Mouse (Mus musculus) CH12.LX (cell line): Measurements from ENCODE around the gene Daglb. TPM values are rescaled to one million over a fixed set of nuclear protein-coding genes. Genes with fewer than 3 reads are reported as not detected.

ENCODE experiments used
- DNase-seq: peaks from one replicate; pipeline ENCODE4 v3.0.0-alpha.2; 2013; ENCODE audit errors: extremely low read depth
- H3K27ac ChIP-seq: 2 replicates; pipeline ENCODE4 v1.5.1; 2012; ENCODE audit warnings: low read depth, mild to moderate bottlenecking, control low read depth, moderate library complexity; ENCODE audit not compliant: insufficient read depth
- H3K27me3 ChIP-seq: replicated peaks from 2 replicates; pipeline ENCODE3; 2012; ENCODE audit warnings: inconsistent platforms
- H3K36me3 ChIP-seq, 2 experiments: replicated peaks in 1 of 2; 2 replicates each; pipeline versions ENCODE3 to v1.6.1; 2012; ENCODE audit warnings: inconsistent platforms in 1 of 2, low read length in 1 of 2, mild to moderate bottlenecking in 1 of 2, mixed read lengths in 1 of 2, moderate library complexity in 1 of 2; ENCODE audit not compliant: control insufficient read depth in 1 of 2, insufficient read depth in 1 of 2
- H3K4me1 ChIP-seq, 2 experiments: 2 replicates each; pipeline ENCODE4 v1.6.1; 2012; ENCODE audit warnings: inconsistent platforms in 1 of 2, moderate library complexity in 1 of 2; ENCODE audit not compliant: insufficient read depth in 2 of 2, control insufficient read depth in 1 of 2
- H3K4me2 ChIP-seq: 2 replicates; pipeline ENCODE4 v1.6.1; 2012; ENCODE audit warnings: low read depth, mild to moderate bottlenecking, control low read depth; ENCODE audit not compliant: poor library complexity, insufficient read depth, severe bottlenecking
- H3K4me3 ChIP-seq, 3 experiments: fragments of 150-350 bp in 1 of 3; sonication (generic) in 1 of 3; replicated peaks in 1 of 3; 2 replicates each; pipeline versions ENCODE3 to v1.5.1; 2011 to 2012; ENCODE audit warnings: low read depth in 2 of 3, low read length in 2 of 3, mild to moderate bottlenecking in 2 of 3, moderate library complexity in 2 of 3, control low read depth in 1 of 3, improper control_type of control experiment in 1 of 3, inconsistent platforms in 1 of 3, mixed read lengths in 1 of 3; ENCODE audit not compliant: poor library complexity in 1 of 3
- H3K79me2 ChIP-seq: replicated peaks from 2 replicates; pipeline ENCODE4 v1.6.1; 2012; ENCODE audit warnings: mild to moderate bottlenecking, moderate library complexity; ENCODE audit not compliant: control insufficient read depth, poor library complexity, insufficient read depth, severe bottlenecking; ENCODE audit errors: extremely low read depth
- H3K9ac ChIP-seq: 2 replicates; pipeline ENCODE4 v1.6.1; 2012; ENCODE audit warnings: low read depth, mild to moderate bottlenecking, control low read depth, moderate library complexity; ENCODE audit not compliant: insufficient read depth
- H3K9me3 ChIP-seq: replicated peaks from 2 replicates; pipeline ENCODE3; 2012; ENCODE audit warnings: low read length, inconsistent platforms, mixed read lengths
- BHLHE40 ChIP-seq: IDR thresholded peaks from 2 replicates; pipeline ENCODE4 v1.6.1; 2011; ENCODE audit warnings: mild to moderate bottlenecking, low read depth, low read length, improper control_type of control experiment
- CHD1 ChIP-seq: IDR thresholded peaks from 2 replicates; pipeline ENCODE4 v1.6.1; 2012; ENCODE audit warnings: low read depth, low read length, improper control_type of control experiment, inconsistent platforms
- EP300 ChIP-seq: IDR thresholded peaks from 2 replicates; pipeline ENCODE4 v1.6.1; 2011; ENCODE audit warnings: low read length, improper control_type of control experiment
- ETS1 ChIP-seq: conservative IDR thresholded peaks from 2 replicates; pipeline ENCODE4 v1.6.1; 2012; ENCODE audit warnings: low read depth, mild to moderate bottlenecking, inconsistent platforms, low read length, improper control_type of control experiment, moderate library complexity
- IRF4 ChIP-seq: IDR thresholded peaks from 2 replicates; pipeline ENCODE4 v1.6.1; 2014; ENCODE audit warnings: low read depth, mild to moderate bottlenecking, inconsistent platforms, low read length, improper control_type of control experiment
- KAT2A ChIP-seq: IDR thresholded peaks from 2 replicates; pipeline ENCODE4 v1.6.1; 2012; ENCODE audit warnings: low read length, improper control_type of control experiment, inconsistent platforms; ENCODE audit not compliant: insufficient replicate concordance
- MAFK ChIP-seq: IDR thresholded peaks from 2 replicates; pipeline ENCODE4 v1.6.1; 2011; ENCODE audit warnings: low read length, improper control_type of control experiment; ENCODE audit not compliant: insufficient replicate concordance
- MAX ChIP-seq: IDR thresholded peaks from 2 replicates; pipeline ENCODE4 v1.6.1; 2011; ENCODE audit warnings: low read length, improper control_type of control experiment
- MEF2A ChIP-seq: IDR thresholded peaks from 2 replicates; pipeline ENCODE4 v1.6.1; 2014; ENCODE audit warnings: low read depth, mild to moderate bottlenecking, inconsistent platforms, low read length, improper control_type of control experiment, borderline replicate concordance
- MYC ChIP-seq: IDR thresholded peaks from 2 replicates; pipeline ENCODE4 v1.6.1; 2011; ENCODE audit warnings: low read depth, mild to moderate bottlenecking, improper control_type of control experiment, low read length
- NRF1 ChIP-seq: IDR thresholded peaks from 2 replicates; pipeline ENCODE4 v1.6.1; 2014; ENCODE audit warnings: low read depth, mild to moderate bottlenecking, inconsistent platforms, low read length, improper control_type of control experiment, moderate library complexity
- PAX5 ChIP-seq: IDR thresholded peaks from 2 replicates; pipeline ENCODE4 v1.6.1; 2012; ENCODE audit warnings: low read length, inconsistent platforms, mixed read lengths
- POLR2A ChIP-seq: IDR thresholded peaks from 2 replicates; pipeline ENCODE4 v1.6.1; 2011; ENCODE audit warnings: low read depth, mild to moderate bottlenecking, improper control_type of control experiment, low read length
- RAD21 ChIP-seq: IDR thresholded peaks from 2 replicates; pipeline ENCODE4 v1.6.1; 2011; ENCODE audit warnings: low read depth, mild to moderate bottlenecking, low read length, improper control_type of control experiment, moderate library complexity
- SMC3 ChIP-seq: IDR thresholded peaks from 2 replicates; pipeline ENCODE4 v1.6.1; 2011; ENCODE audit warnings: low read depth, low read length, improper control_type of control experiment
- TBP ChIP-seq: conservative IDR thresholded peaks from 2 replicates; pipeline ENCODE4 v1.6.1; 2011; ENCODE audit warnings: low read depth, low read length, improper control_type of control experiment
- UBTF ChIP-seq: IDR thresholded peaks from 2 replicates; pipeline ENCODE4 v1.6.1; 2012; ENCODE audit warnings: low read depth, mild to moderate bottlenecking, inconsistent platforms, low read length, improper control_type of control experiment, moderate library complexity
- USF1 ChIP-seq: IDR thresholded peaks from 2 replicates; pipeline ENCODE4 v1.6.1; 2014; ENCODE audit warnings: low read depth, mild to moderate bottlenecking, inconsistent platforms, low read length, improper control_type of control experiment
- ZC3H11A ChIP-seq: IDR thresholded peaks from 2 replicates; pipeline ENCODE4 v1.6.1; 2012; ENCODE audit warnings: low read depth, mild to moderate bottlenecking, inconsistent platforms, low read length, improper control_type of control experiment
- ZMIZ1 ChIP-seq: IDR thresholded peaks from 2 replicates; pipeline ENCODE4 v1.6.1; 2012; ENCODE audit warnings: low read depth, mild to moderate bottlenecking, inconsistent platforms, low read length, improper control_type of control experiment
- ZNF384 ChIP-seq: IDR thresholded peaks from 2 replicates; pipeline ENCODE4 v1.6.1; 2012; ENCODE audit warnings: low read depth, low read length, improper control_type of control experiment, inconsistent platforms
- dilution Hi-C: fragments of 300-500 bp; cut with MboI; formaldehyde crosslinking; loops from 2 replicates; pipeline ENCODE4 v1.14.3; 2020; ENCODE audit warnings: low sequenced_read_pairs; ENCODE audit not compliant: extremely low pct_unique_long_range_greater_than_20kb, extremely low pct_ligation_motif_present
- in situ Hi-C: fragments of 300-500 bp; cut with MboI; formaldehyde crosslinking; loops from 3 replicates; pipeline ENCODE4 v1.14.3; 2019; ENCODE audit warnings: low sequenced_read_pairs, low pct_ligation_motif_present, low pct_unique_long_range_greater_than_20kb, mixed read lengths
- polyA plus RNA-seq: library from polyadenylated mRNA; unstranded; fragments of >175 nt; gene quantifications from 2 replicates; pipeline ENCODE4 v1.2.1, GENCODE M21; 2012; ENCODE audit warnings: low read depth; ENCODE audit not compliant: insufficient read length
- total RNA-seq, 2 experiments: library from RNA; depleted of rRNA; stranded (reverse); fragments of 300-350 nt in 1 of 2; fragments of >200 nt in 1 of 2; gene quantifications; 2 replicates each; pipeline ENCODE4 v1.2.3; 2012 to 2014

Gene Daglb
- total and polyA plus RNA-seq, 3 experiments, result 10.4 to 11.9 (median 11.4) TPM

DNA sequence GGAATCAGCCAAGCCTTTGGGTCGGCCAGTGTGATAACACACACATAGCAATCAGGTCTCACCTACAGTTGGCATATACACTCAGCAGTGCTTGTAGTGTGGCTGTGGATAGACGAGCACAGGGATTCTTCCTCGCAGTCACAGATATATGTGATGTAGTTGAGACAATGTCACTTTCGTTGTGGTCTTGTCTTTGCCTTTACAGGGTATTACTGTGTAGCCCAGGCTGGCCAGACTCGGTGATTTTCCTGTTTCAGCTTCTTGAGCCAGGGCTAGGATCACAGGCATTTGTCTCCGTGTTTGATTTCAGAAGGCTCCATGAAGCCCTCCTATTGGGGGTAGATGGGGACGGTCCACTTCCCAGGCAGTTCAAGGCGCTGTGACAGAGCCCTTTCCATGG lies 5.2 kb downstream of the Daglb start:
- H3K36me3 ChIP-seq, result peaks cover 29 to 71% of the 10 kb centered on the region in 2 experiments
- H3K9me3 ChIP-seq, result no peaks in the 10 kb centered on the region
- TF ChIP-seq CHD1 (no peak), IRF4 (no peak), ZC3H11A (no peak), RAD21 (no peak), MAFK (no peak), SMC3 (no peak), USF1 (no peak), PAX5 (no peak), MYC (no peak)
- TF ChIP-seq, all 38 proteins: peak for 0
- DNase-seq, result no peak
- Histone ChIP-seq H3K27ac (no peak overlapping the region), H3K79me2 (peaks cover 14% of the 10 kb centered on the region), H3K4me3 (no peak overlapping the region), H3K4me1 (peaks cover 12 to 43% of the 10 kb centered on the region in 2 experiments), H3K9ac (no peak overlapping the region), H3K27me3 (no peaks in the 10 kb centered on the region), H3K4me2 (no peak overlapping the region)
- in situ Hi-C loops, result loop anchor here (5.0 kb wide), 1 partner anchor 33 kb away; no protein-coding TSS in a partner anchor
- dilution Hi-C loops, result no loop called here

DNA sequence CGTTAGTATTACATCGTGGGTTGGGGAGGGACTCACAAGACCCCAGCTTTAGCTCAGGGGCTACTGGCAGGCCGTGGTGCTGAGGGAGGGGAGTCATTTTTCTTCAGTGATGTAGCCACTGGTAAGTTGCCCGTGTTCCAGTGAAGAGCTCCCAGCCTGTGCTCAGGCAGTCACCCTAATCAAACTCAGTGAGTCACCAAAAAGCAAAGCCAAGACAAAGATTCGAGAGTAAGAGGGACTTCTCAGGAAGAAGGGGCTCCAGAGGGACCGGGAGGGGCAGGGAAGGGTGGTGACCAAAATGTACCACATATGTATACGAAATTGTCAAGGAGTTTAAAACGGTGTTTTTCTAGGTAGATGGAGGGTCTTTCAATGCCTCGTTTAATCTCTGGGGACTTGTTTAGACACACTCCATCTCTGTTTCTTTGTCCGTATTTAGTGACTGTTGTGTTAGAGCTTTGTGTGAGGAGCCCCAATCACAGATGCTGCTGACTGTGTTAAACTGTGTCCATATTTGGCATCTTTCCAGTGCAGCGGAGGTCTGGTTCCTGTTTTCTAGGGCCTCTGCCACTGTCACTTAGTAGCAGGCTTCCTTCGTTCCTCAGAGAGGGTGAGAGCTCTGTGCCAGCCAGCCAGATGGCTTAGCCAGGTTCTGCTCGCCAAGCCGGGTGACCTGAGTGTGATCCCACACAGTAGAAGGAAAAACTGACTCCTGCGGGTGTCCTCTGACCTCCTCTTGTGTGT lies 6.2 kb downstream of the Daglb start:
- TF ChIP-seq KAT2A (no peak), MYC (peak; percentile 58; the same call in 1 of the 2 replicates), ZMIZ1 (no peak), ETS1 (peak; percentile 36; the same call in 1 of the 2 replicates), MAFK (0 out of 2 replicates have a peak, but pooled peaks have one; percentile 45), MEF2A (peak; percentile 58; the same call in 1 of the 2 replicates), MAX (0 out of 2 replicates have a peak, but pooled peaks have one; percentile 41), TBP (0 out of 2 replicates have a peak, but pooled peaks have one; percentile 35), UBTF (no peak), EP300 (peak; percentile 61; the same call in 1 of the 2 replicates), POLR2A (0 out of 2 replicates have a peak, but pooled peaks have one; percentile 21), BHLHE40 (peak; percentile 26; the same call in 1 of the 2 replicates), ZNF384 (peak; percentile 32; the same call in 1 of the 2 replicates), NRF1 (no peak)
- Histone ChIP-seq H3K9me3 (no peaks in the 10 kb centered on the region), H3K27me3 (no peaks in the 10 kb centered on the region), H3K4me2 (0 out of 2 replicates have a peak overlapping the region, but pooled peaks have one; percentile 16), H3K27ac (peak overlapping the region; percentile 47), H3K36me3 (peaks cover 39 to 81% of the 10 kb centered on the region in 2 experiments), H3K4me3 (no peak overlapping the region), H3K79me2 (peaks cover 5% of the 10 kb centered on the region; the same call in 1 of the 2 replicates), H3K9ac (no peak overlapping the region), H3K4me1 (peaks cover 12 to 39% of the 10 kb centered on the region in 2 experiments)
- in situ Hi-C loops (no loop called here), dilution Hi-C loops (no loop called here)
- peak; percentile 90 for DNase-seq
